Mouse (Mus musculus): ENCODE results near the gene Tom1. TPM values are rescaled to one million over a fixed set of nuclear protein-coding genes. Genes with fewer than 3 reads are reported as not detected.

The Tom1 gene
- total and polyA plus RNA-seq, 2 experiments = 12.2 to 27.7 TPM

DNA sequence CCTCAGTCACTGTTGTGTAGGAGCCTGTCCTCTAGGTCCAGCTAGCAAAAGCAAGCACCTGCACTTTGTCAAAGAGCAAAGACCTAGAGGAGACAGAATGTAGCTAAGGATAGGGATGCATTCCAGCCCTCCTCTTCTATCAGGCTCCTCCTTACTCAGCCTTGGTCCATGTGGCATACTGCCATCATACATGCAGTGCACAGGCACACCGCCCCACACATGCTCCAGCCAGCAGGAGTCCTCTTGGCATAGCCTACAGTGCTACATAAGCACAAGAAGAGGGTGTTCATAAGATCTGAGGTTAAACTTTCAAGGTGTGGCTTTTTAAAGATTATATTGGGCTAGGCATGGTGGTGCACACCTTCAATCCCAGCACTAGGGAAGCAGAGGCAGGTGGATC lies 41.4 kb downstream of the Tom1 start:
- peaks cover 6% of the 10 kb centered on the region for H3K4me1 ChIP-seq (ENCODE audit: control insufficient read depth, insufficient read depth, low read length)
- 68% methylated on average over 1 of the region's 1 CpGs for WGBS
- no peak overlapping the region for H3K9ac ChIP-seq (ENCODE audit: low read depth, low read length)
- DNase-seq (ENCODE audit: extremely low read depth, low read depth, low spot score) = no peak
- no peak overlapping the region for H3K27ac ChIP-seq (replicated peaks; ENCODE audit: insufficient read depth, low read depth, low read length)
- no peaks in the 10 kb centered on the region for H3K79me2 ChIP-seq (ENCODE audit: control insufficient read depth, insufficient read depth, low read length)
- H3K27me3 ChIP-seq (ENCODE audit: control insufficient read depth, insufficient read depth, low read length) = no peaks in the 10 kb centered on the region
- no peak overlapping the region for H3K4me3 ChIP-seq (ENCODE audit: insufficient read depth, low read depth, low read length)
- no peak for TF ChIP-seq POLR2A (IDR thresholded peaks at IDR 0.05; ENCODE audit: extremely low read depth, insufficient read depth, low read length)
- TF ChIP-seq CTCF (IDR thresholded peaks at IDR 0.05; ENCODE audit: low read depth, low read length) = no peak
- H3K36me3 ChIP-seq (ENCODE audit: control insufficient read depth, insufficient read depth, low read length) = no peaks in the 10 kb centered on the region

- Histone ChIP-seq H3K36me3 (ENCODE audit: control insufficient read depth, insufficient read depth, low read length) (no peaks in the 10 kb centered on the region), H3K4me1 (ENCODE audit: control insufficient read depth, insufficient read depth, low read length) (peaks cover 5% of the 10 kb centered on the region), H3K27ac (replicated peaks; ENCODE audit: insufficient read depth, low read depth, low read length) (peak overlapping the region; percentile 43), H3K9ac (ENCODE audit: low read depth, low read length) (no peak overlapping the region), H3K79me2 (ENCODE audit: control insufficient read depth, insufficient read depth, low read length) (no peaks in the 10 kb centered on the region), H3K4me3 (ENCODE audit: insufficient read depth, low read depth, low read length) (no peak overlapping the region), H3K27me3 (ENCODE audit: control insufficient read depth, insufficient read depth, low read length) (no peaks in the 10 kb centered on the region)
- TF ChIP-seq CTCF (IDR thresholded peaks at IDR 0.05; ENCODE audit: low read depth, low read length) (no peak), POLR2A (IDR thresholded peaks at IDR 0.05; ENCODE audit: extremely low read depth, insufficient read depth, low read length) (no peak)
- DNase-seq (ENCODE audit: extremely low read depth, low read depth, low spot score) = peak; percentile 91
- WGBS = 22% methylated on average over 1 of the region's 1 CpGs
Measured at GRCm38 (mm10) chr8:75078215-75078614, 44.7 kb downstream of the Tom1 start.

- 90% methylated on average over 9 of the region's 9 CpGs for WGBS
- TF ChIP-seq CTCF (IDR thresholded peaks at IDR 0.05; ENCODE audit: low read depth, low read length) (no peak), POLR2A (IDR thresholded peaks at IDR 0.05; ENCODE audit: extremely low read depth, insufficient read depth, low read length) (no peak)
- Histone ChIP-seq H3K36me3 (ENCODE audit: control insufficient read depth, insufficient read depth, low read length) (no peaks in the 10 kb centered on the region), H3K4me3 (ENCODE audit: insufficient read depth, low read depth, low read length) (no peak overlapping the region), H3K27me3 (ENCODE audit: control insufficient read depth, insufficient read depth, low read length) (no peaks in the 10 kb centered on the region), H3K79me2 (ENCODE audit: control insufficient read depth, insufficient read depth, low read length) (no peaks in the 10 kb centered on the region), H3K27ac (replicated peaks; ENCODE audit: insufficient read depth, low read depth, low read length) (no peak overlapping the region), H3K4me1 (ENCODE audit: control insufficient read depth, insufficient read depth, low read length) (peaks cover 5% of the 10 kb centered on the region), H3K9ac (ENCODE audit: low read depth, low read length) (no peak overlapping the region)
- DNase-seq (ENCODE audit: extremely low read depth, low read depth, low spot score) = no peak
Measured at GRCm38 (mm10) chr8:75078851-75079250, 45.3 kb downstream of the Tom1 start.

- no peaks in the 10 kb centered on the region for H3K79me2 ChIP-seq (ENCODE audit: control insufficient read depth, insufficient read depth, low read length)
- no peak overlapping the region for H3K9ac ChIP-seq (ENCODE audit: low read depth, low read length)
- 82% methylated on average over 9 of the region's 9 CpGs for WGBS
- DNase-seq (ENCODE audit: extremely low read depth, low read depth, low spot score) = peak; percentile 21
- no peak overlapping the region for H3K4me3 ChIP-seq (ENCODE audit: insufficient read depth, low read depth, low read length)
- no peak for TF ChIP-seq CTCF (IDR thresholded peaks at IDR 0.05; ENCODE audit: low read depth, low read length)
- no peak for TF ChIP-seq POLR2A (IDR thresholded peaks at IDR 0.05; ENCODE audit: extremely low read depth, insufficient read depth, low read length)
- no peaks in the 10 kb centered on the region for H3K27me3 ChIP-seq (ENCODE audit: control insufficient read depth, insufficient read depth, low read length)
- H3K27ac ChIP-seq (replicated peaks; ENCODE audit: insufficient read depth, low read depth, low read length) = no peak overlapping the region
- H3K36me3 ChIP-seq (ENCODE audit: control insufficient read depth, insufficient read depth, low read length) = no peaks in the 10 kb centered on the region
- peaks cover 5% of the 10 kb centered on the region for H3K4me1 ChIP-seq (ENCODE audit: control insufficient read depth, insufficient read depth, low read length)
Measured at GRCm38 (mm10) chr8:75081364-75082040, 48.0 kb downstream of the Tom1 start.

DNA sequence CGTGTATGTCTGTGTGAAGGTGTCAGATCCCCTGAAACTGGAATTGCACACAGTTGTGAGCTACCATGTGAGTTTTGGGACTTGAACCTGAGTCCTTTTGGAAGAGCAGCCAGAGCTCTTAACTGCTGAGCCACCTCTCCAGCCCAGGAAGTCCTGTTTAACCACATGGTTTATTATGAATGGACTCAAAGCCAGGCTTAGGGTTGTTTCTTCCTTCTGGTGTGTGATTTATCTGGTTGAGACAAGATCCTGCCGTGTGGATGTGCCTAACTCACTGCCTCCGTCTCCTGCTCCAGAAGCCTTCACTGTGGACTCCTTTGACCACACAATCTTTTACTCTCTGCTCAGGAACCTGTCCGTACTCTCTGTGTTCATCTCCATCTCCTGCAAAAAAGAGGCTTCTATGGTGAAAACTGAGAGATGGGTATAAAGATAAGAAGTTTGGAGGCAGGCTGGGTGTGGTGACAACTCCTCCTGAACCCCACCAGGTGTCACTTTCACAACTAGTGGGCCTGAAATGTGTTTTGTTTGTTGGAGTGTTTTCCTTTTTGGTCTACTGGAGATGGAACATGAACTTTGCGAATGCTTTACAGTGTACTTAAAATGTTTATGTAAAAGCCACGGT lies 48.8 kb downstream of the Tom1 start:
- TF ChIP-seq POLR2A (IDR thresholded peaks at IDR 0.05; ENCODE audit: extremely low read depth, insufficient read depth, low read length) (no peak), CTCF (IDR thresholded peaks at IDR 0.05; ENCODE audit: low read depth, low read length) (no peak)
- Histone ChIP-seq H3K27ac (replicated peaks; ENCODE audit: insufficient read depth, low read depth, low read length) (no peak overlapping the region), H3K27me3 (ENCODE audit: control insufficient read depth, insufficient read depth, low read length) (no peaks in the 10 kb centered on the region), H3K36me3 (ENCODE audit: control insufficient read depth, insufficient read depth, low read length) (no peaks in the 10 kb centered on the region), H3K4me3 (ENCODE audit: insufficient read depth, low read depth, low read length) (no peak overlapping the region), H3K79me2 (ENCODE audit: control insufficient read depth, insufficient read depth, low read length) (no peaks in the 10 kb centered on the region), H3K4me1 (ENCODE audit: control insufficient read depth, insufficient read depth, low read length) (peaks cover 5% of the 10 kb centered on the region), H3K9ac (ENCODE audit: low read depth, low read length) (no peak overlapping the region)
- DNase-seq (ENCODE audit: extremely low read depth, low read depth, low spot score) = no peak
- WGBS = 87% methylated on average over 6 of the region's 6 CpGs

DNA sequence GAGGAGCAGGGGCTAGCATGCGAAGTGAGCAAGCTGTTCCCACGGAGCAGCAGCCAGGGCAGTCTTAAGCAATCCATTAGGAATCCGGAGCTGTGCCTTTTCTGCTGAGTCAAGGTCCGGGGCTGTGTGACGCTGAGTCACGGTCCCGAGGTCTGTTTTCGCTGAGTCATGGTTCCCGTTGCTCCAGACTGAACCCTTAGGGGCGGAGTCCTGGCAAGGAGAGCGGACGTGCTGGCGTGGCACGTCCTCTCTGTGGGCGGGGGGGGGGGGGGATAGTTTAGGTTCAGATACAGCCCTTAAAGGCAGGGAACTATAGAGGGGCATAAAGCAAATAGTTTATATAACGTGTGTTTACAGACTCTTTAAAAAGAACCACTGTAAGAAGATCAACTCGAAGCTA lies 50.3 kb downstream of the Tom1 start:
- Histone ChIP-seq H3K36me3 (ENCODE audit: control insufficient read depth, insufficient read depth, low read length) (no peaks in the 10 kb centered on the region), H3K27ac (replicated peaks; ENCODE audit: insufficient read depth, low read depth, low read length) (peak overlapping the region; percentile 14; the same call in 1 of the 2 replicates), H3K4me3 (ENCODE audit: insufficient read depth, low read depth, low read length) (0 out of 2 replicates have a peak overlapping the region, but pooled peaks have one; percentile 4), H3K4me1 (ENCODE audit: control insufficient read depth, insufficient read depth, low read length) (peaks cover 2% of the 10 kb centered on the region; the same call in 1 of the 2 replicates), H3K9ac (ENCODE audit: low read depth, low read length) (0 out of 2 replicates have a peak overlapping the region, but pooled peaks have one; percentile 5), H3K79me2 (ENCODE audit: control insufficient read depth, insufficient read depth, low read length) (no peaks in the 10 kb centered on the region), H3K27me3 (ENCODE audit: control insufficient read depth, insufficient read depth, low read length) (no peaks in the 10 kb centered on the region)
- DNase-seq (ENCODE audit: extremely low read depth, low read depth, low spot score) = peak; percentile 92
- no peak for TF ChIP-seq POLR2A (IDR thresholded peaks at IDR 0.05; ENCODE audit: extremely low read depth, insufficient read depth, low read length)
- WGBS = 1% methylated on average over 17 of the region's 17 CpGs

All from liver, adult 2 months (tissue).